In the genomic region with DNA sequence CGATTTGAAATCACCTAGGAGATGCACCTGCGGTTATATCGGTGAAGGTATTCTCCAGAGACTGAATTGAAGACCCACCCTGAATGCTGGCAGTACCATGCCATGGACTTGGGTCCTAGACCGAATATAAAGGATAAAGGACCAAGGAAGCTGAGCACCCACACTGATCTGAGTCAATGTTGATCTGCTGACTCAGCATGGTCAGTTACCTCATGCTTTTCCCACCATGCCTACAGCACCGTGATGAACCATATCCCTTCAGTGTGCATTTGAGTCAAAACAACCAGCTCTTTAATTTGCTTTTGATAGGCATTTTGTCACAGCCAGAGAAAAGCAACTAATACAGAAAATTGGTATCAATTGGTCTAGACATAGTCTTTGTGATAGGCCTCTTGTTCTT, we compare ENCODE assay signal across 26 mouse cellular contexts.
"Had no signal": no experiment of that assay in that cellular context is flagged by ENCODE, and none has a peak within 500 bp of the region (broad histone marks: within the 10 kb centered on the region; RNA-seq: fewer than 3 reads in every experiment).

No protein-coding gene starts in this region.

- H3K36me3 ChIP-seq: hindbrain, embryonic 15.5 days; intestine, embryonic 15.5 days; limb, embryonic 15.5 days; liver, embryonic 12.5 days had no signal

- H3K9ac ChIP-seq: heart, embryonic 13.5 days; heart, embryonic 15.5 days; hindbrain, embryonic 13.5 days; hindbrain, embryonic 15.5 days; intestine, embryonic 15.5 days; kidney, embryonic 15.5 days; limb, embryonic 13.5 days; limb, embryonic 15.5 days; liver, embryonic 12.5 days; liver, embryonic 14.5 days had no signal

- DNase-seq: gastrocnemius, postnatal 14 days; gastrocnemius, postnatal 36 days; heart, adult 11 months; heart, adult 2 months; heart, postnatal 14 days; heart, postnatal 36 days; kidney, adult 11 months; kidney, adult 2 months; kidney, adult 9 months; kidney, postnatal 14 days; kidney, postnatal 36 days; layer of hippocampus, adult 9-11 months; layer of hippocampus, postnatal 36 days; left cerebral cortex, postnatal 4 days had no signal

- H3K9me3 ChIP-seq: heart, embryonic 13.5 days; heart, embryonic 15.5 days; hindbrain, embryonic 13.5 days; hindbrain, embryonic 15.5 days; intestine, embryonic 15.5 days; kidney, embryonic 15.5 days; limb, embryonic 13.5 days; limb, embryonic 15.5 days; liver, embryonic 12.5 days had no signal

- H3K4me3 ChIP-seq: heart, adult 2 months; heart, embryonic 13.5 days; heart, embryonic 15.5 days; hindbrain, embryonic 13.5 days; hindbrain, embryonic 15.5 days; intestine, embryonic 15.5 days; kidney, embryonic 15.5 days; limb, embryonic 13.5 days; limb, embryonic 15.5 days; liver, embryonic 12.5 days had no signal

- H3K27ac ChIP-seq: heart, adult 2 months; heart, embryonic 13.5 days; heart, embryonic 15.5 days; hindbrain, embryonic 13.5 days; hindbrain, embryonic 15.5 days; hindbrain, postnatal 0 days; intestine, embryonic 15.5 days; kidney, embryonic 15.5 days; kidney, postnatal 0 days; limb, embryonic 13.5 days; limb, embryonic 15.5 days; liver, embryonic 12.5 days; liver, embryonic 14.5 days had no signal

- H3K4me1 ChIP-seq: heart, embryonic 13.5 days; heart, embryonic 15.5 days; hindbrain, embryonic 13.5 days; hindbrain, embryonic 15.5 days; intestine, embryonic 15.5 days; kidney, embryonic 15.5 days; limb, embryonic 13.5 days; limb, embryonic 15.5 days; liver, embryonic 12.5 days had no signal

- H3K27me3 ChIP-seq: heart, embryonic 13.5 days; heart, embryonic 15.5 days; hindbrain, embryonic 13.5 days; hindbrain, embryonic 15.5 days; intestine, embryonic 15.5 days; kidney, embryonic 15.5 days; limb, embryonic 13.5 days; limb, embryonic 15.5 days; liver, embryonic 12.5 days had no signal
